Mouse (Mus musculus) megakaryocyte, adult 5-6 weeks (primary cell): ENCODE data around the gene Tbc1d9. TPM values are rescaled to one million over a fixed set of nuclear protein-coding genes. Genes with fewer than 3 reads are reported as not detected.
A peak's percentile ranks its signal among the peaks of the same experiment; 100 is the strongest.

Experiments used
- ATAC-seq: 2 replicates; pipeline ENCODE4 v1.8.0; 2016; ENCODE audit warnings: mild to moderate bottlenecking, inconsistent platforms; ENCODE audit not compliant: poor library complexity, severe bottlenecking
- total RNA-seq, 2 experiments: library from RNA; stranded (forward) in 1 of 2; stranded (reverse) in 1 of 2; fragments of 153-499, 151-499 nt in 1 of 2; fragments of 221-1000, 200-1000 nt in 1 of 2; gene quantifications; 2 replicates each; pipeline versions ENCODE4 v1.2.3 to v1.2.4; 2015 to 2017

The Tbc1d9 gene
- total RNA-seq, 2 experiments from 2014 or later, result 9.3 to 18.6 TPM

DNA sequence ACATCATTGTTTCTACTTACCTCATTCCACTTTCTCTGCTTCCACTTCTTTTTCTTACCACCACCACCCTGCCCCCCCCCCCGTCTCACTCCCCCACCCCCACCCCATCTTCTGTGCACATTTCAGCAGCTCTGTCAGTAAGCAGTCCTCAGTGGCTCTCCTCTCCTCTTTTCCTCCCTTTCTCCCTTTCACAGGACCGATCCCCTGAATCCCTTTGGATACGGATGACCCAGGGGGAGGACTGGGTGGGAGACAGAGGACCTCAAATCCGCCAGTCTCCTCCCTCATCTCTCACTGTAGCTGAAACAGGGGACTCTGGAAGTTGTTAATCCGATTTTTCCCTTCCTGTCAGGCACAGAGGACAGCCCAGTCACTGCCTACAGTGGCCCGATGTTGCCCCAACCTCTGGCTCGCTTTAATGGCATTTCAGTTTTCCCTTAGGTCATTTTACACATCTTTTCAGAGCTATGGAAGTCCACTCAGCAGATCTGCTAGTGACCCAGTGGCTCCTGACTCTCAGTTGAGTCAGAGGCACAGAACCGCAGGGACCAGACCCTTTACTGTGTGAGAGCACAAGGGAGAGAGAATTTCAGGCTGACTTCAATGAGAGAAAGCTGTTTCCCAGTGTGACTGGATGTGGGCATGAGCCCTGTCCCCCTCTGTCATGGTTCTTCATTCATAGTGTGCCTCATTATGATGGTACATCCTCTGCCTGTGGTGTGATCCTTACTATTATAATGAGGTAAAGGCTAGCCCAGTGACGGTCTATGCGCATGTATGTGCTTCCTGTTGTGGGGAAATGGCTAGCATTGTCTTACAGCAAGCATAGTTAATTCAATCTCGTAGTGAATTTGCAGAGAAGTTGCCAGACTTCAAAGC lies 12.4 kb downstream of the Tbc1d9 start:
- ATAC-seq, result peak; percentile 40

- ATAC-seq, result peak; percentile 63
Observed at GRCm38 (mm10) chr8:83178228-83178742, 13.1 kb downstream of the Tbc1d9 start.

- ATAC-seq, result no peak
Observed at GRCm38 (mm10) chr8:83181851-83182482, 16.8 kb downstream of the Tbc1d9 start.

DNA sequence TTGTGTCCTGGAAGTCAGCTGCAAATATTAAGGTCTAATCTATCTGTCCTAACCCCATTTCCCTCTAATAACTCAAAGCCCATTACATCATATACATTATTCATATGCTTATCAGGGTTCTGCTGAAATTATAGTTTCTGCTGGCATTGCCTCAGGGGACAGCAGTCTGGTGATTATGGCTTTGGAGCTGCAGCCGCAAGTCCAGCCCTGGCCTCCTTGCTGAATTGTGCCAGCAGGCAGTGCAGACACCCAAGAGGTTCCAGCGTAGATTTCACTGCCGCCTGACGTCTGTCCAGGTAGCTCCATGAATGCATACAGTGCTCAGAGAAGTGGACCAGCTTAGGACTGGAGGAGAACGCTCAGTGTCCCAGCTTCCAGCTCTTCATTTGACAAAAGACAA lies 17.6 kb downstream of the Tbc1d9 start:
- ATAC-seq, result no peak

DNA sequence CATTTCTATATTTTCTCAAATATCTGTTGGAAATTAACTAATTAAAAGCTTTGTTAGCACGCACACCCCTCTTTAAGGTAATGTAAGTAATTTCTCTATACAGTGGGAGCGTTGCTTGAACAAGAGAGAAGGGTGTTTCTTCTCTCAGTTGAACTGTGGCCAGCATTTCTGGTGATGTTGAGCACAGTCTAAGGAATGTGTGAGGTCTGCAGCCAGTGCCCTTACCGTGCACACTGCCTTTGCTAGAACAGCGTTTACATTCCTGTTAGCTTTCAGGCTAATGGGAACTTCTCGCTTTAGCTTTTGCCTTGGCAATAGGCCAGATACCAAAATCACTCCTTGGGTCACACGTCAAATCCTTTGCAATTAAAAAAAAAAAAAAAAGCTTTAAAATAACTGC lies 21.2 kb downstream of the Tbc1d9 start:
- ATAC-seq, result no peak

- ATAC-seq, result no peak
Observed at GRCm38 (mm10) chr8:83187363-83187962, 22.3 kb downstream of the Tbc1d9 start.

GRCm38 (mm10) chr8:83189538-83190095 lies 24.5 kb downstream of the Tbc1d9 start:
- no peak for ATAC-seq

GRCm38 (mm10) chr8:83196088-83196487 lies 30.9 kb downstream of the Tbc1d9 start:
- no peak for ATAC-seq

GRCm38 (mm10) chr8:83199715-83200114 lies 34.6 kb downstream of the Tbc1d9 start:
- ATAC-seq, result no peak

GRCm38 (mm10) chr8:83200191-83201177 lies 35.3 kb downstream of the Tbc1d9 start:
- ATAC-seq, result 0 out of 2 replicates have a peak, but pooled peaks have one; percentile 31

DNA sequence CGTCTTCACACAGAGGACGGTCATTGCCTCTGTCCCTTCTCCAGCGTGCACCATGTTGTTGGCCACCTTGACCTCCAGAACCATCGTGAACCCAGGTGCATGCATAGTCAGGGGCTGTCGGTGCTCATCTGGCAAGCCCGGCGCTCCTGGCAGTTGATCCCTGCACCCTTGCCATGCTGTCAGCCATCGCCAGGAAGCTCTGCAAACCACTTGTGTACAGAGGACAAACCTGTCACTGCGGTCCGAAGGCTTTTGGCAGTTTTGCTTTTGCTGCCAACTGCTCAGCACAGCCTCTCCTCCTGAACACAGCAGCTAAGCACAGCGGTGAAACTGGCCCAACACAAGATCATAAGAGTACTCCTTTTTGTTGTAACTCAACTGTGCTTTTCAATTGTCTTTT lies 37.8 kb downstream of the Tbc1d9 start:
- no peak for ATAC-seq

- ATAC-seq, result no peak
Observed at GRCm38 (mm10) chr8:83205907-83206306, 40.8 kb downstream of the Tbc1d9 start.

DNA sequence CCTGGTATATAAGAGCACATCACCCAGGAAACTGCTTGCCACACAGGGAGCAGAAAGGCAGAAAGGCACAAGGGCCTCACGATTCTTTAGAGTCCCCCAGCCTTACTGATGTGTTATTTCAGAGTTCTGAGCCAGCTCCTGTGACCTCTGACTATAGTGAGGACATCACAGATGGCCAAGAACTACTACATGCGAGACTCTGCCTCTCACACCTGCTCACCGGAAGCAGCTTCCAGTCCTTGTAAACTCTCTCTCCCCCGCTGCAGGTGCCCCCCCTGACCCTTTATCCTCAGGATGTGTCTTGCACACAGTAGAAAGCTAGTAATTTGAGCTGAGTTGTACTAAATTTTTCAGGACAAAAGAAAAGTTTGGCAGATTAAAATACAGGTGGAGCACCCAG lies 44.4 kb downstream of the Tbc1d9 start:
- ATAC-seq, result no peak

- ATAC-seq, result no peak
Observed at GRCm38 (mm10) chr8:83210676-83211075, 45.5 kb downstream of the Tbc1d9 start.

DNA sequence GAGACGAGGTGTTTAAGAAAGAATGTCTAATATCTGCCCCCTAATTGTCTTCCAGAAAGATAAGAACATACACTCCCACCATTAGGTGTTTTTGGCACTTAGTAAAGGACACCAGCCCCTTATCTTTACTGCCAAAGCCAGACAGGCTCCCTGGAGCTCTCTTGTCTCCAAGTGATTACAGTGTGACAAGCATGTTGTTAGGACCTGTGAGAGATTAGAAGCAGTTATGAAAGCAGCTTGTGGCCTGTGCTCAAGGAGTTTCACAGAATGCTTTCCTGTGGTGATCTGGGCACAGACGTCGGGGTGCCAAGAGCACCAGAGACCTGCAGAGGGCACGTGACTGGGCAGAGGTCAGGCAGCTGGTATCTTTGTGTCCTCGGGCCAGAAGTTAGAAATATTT lies 49.9 kb downstream of the Tbc1d9 start:
- peak; percentile 33; the same call in 1 of the 2 replicates for ATAC-seq

DNA sequence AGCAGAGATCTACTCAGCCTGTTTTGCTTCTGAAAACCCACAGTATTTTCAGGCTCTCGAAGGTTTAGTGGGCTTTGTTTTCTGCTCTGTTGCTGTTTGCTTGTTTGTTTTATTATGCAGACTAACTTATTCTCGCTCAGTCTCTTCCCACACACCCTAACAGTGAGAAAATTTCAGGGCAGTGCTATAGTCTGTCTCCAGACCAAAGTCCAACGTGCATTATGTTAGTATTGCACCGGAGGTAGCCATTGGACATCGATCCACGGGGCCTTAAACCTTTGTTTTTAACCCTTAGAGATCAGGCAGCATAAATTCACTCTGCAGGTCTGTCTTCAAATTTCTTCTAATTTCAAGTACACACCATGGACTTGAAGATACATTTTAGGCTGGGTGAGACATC lies 51.4 kb downstream of the Tbc1d9 start:
- ATAC-seq, result no peak

DNA sequence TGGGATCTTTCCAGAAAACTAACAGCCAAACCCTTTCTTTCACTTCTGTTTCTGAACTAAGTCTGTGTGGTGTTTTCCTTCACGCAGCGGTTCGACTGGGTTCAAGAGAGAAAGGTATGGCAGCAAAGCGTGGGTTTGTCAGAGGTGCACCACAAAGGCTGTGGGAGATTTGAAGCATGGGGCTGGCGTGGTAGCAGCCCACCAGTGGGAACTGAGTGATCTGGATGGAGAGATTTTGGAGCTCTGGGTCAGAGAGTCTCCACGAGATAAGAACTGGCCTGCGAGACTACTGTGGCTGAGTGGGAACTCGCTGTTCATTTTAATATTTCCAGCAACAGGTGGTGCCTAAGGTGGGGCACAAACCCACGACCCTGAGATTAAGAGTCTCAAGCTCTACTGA lies 52.0 kb downstream of the Tbc1d9 start:
- ATAC-seq, result no peak

GRCm38 (mm10) chr8:83217891-83218290 lies 52.7 kb downstream of the Tbc1d9 start:
- no peak for ATAC-seq

DNA sequence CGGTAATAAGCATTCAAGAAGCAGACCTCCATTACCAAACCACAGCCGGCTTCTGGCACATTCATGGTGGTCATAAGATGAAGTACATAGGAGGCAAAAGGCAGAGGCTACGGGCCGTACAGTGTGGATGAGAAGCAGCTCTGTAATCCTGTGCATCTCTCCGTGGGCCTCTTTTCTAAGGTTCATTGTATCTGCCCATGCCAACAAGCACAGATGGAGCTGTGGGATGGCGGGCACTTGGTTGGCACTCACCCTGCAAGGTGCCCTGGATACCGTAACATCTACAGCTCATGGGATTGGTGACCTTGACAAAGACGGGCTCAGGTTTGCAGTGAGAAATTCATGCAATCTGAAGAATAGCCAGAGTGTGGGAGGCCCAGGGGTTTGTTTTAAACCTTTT lies 54.2 kb downstream of the Tbc1d9 start:
- ATAC-seq, result no peak

GRCm38 (mm10) chr8:83220746-83221145 lies 55.6 kb downstream of the Tbc1d9 start:
- ATAC-seq, result no peak
